Mouse (Mus musculus) bone marrow macrophage, adult 2 months (primary cell): ENCODE measurements around the gene Olfr1006.

Source experiments
- CTCF ChIP-seq: IDR thresholded peaks from 2 replicates; pipeline ENCODE4 v1.5.1; 2012; ENCODE audit warnings: low read depth, mild to moderate bottlenecking, low read length, moderate library complexity
- POLR2A ChIP-seq: IDR thresholded peaks from 2 replicates; pipeline ENCODE4 v1.6.1; 2012; ENCODE audit warnings: mild to moderate bottlenecking, low read depth, low read length, borderline replicate concordance

GRCm38 (mm10) chr2:85725793-85726192 is 47.2 kb upstream of the Olfr1006 start:
- TF ChIP-seq CTCF, result no peak
- TF ChIP-seq POLR2A, result no peak
